Mouse (Mus musculus) liver, adult (tissue): ENCODE results near the gene Rpf1.

ENCODE experiments used
- GATA4 ChIP-seq: IDR thresholded peaks from 2 replicates; pipeline ENCODE4 v1.6.1; 2014; ENCODE audit warnings: mild to moderate bottlenecking, low read length; ENCODE audit not compliant: insufficient replicate concordance

Gene Rpf1

DNA sequence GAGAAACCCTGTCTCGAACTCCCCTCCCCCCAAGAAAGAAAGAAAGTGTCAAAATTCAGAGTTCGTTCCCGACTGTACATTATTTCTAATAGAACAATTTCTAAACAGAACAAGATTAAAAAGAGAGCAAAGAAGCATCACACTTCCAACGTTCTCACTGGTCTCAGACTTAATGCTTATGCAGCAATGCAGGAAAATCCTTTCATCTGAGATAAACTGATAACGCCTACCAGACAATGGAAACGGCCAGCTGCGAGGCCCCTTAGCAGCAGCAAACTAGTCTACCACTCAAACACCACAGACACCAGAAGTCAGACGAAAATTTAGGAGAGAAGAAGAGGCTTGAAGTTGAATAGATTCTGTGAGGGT lies 407 bp upstream of the Rpf1 start:
- no peak for TF ChIP-seq GATA4

DNA sequence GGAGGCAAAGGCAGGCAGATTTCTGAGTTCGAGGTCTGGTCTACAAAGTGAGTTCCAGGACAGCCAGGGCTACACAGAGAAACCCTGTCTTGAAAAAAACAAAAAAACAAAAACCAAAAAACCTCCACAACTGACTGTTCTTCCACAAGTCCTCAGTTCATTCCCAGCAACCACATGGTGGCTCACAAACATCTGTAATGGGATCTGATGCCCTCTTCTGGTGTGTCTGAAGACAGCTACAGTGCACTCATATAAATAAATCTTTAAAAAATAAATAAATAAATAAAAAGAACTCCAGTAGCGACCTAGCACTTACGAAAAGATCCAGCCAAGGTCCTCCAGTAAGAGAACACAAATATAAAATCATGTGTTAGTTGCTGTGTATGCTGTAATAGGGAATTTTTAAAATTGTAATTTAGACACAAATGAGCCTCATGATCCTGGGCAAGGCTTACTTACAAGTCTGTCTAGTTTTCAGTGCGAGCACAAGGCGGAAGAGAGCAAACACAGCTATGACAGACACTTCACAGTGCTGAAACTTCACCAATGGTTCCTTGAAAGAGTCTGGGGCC lies 917 bp downstream of the Rpf1 start:
- no peak for TF ChIP-seq GATA4

DNA sequence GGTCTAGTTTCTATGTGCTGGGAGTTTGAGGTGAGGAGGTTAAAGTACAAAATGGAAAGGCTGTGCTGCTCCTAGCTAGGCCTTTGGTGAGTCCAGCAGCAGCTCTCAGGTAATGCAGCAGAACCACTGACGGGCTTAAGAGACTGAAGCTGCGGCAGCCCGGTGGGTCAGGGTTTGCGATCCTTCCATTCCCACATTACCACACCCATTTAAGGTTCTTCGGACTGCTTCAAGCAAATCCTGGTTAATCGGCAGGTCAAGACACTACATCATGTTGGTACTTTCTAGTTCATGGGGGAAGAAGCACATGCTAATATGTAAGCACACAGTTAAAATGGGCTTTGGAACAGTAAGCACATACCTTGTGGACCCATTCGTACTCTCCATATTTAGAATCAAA lies 14.5 kb downstream of the Rpf1 start:
- TF ChIP-seq GATA4 = no peak

DNA sequence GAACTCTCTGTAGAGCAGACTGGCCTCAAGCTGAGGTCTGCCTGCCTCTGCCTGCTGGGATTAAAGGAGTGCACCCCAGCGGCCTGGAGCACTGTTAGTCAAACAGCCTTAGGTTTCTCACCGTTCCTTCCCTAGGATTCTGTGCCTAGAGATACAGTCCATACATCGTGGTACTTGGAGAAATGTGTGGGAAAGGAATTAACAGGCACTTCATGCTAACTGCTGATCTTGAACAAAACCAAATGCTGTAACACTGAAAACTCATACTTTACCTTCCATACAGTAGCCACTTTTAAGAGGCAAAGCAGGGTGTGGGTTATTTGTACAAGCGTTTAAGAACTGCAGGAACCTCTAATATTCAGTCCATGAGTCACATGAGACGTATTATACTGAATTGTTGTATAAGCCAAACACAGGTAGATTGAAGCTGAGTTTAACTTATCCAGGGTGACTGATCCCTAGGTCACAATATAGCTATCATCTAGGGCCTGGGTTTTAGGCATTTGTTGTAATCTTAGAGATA lies 19.6 kb downstream of the Rpf1 start:
- TF ChIP-seq GATA4 = no peak

DNA sequence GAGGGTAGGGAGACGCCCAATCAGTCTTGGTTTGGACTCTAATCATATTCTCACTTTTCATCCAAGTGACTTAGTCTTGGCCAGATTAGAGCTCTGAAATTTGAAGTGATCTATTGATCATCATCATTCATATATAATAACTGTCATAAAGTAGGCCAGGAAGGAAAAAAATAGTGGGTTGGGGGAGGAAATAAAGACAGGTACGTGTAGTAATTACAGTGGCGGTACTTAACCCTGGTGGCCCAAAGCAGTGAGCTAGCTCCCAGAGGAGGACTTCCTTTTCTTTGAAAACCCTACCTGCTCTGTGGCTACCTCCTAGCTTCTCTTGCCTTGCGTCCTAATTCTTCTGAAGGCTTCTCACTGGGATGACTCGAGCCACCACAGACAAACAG lies 20.4 kb downstream of the Rpf1 start:
- no peak for TF ChIP-seq GATA4

DNA sequence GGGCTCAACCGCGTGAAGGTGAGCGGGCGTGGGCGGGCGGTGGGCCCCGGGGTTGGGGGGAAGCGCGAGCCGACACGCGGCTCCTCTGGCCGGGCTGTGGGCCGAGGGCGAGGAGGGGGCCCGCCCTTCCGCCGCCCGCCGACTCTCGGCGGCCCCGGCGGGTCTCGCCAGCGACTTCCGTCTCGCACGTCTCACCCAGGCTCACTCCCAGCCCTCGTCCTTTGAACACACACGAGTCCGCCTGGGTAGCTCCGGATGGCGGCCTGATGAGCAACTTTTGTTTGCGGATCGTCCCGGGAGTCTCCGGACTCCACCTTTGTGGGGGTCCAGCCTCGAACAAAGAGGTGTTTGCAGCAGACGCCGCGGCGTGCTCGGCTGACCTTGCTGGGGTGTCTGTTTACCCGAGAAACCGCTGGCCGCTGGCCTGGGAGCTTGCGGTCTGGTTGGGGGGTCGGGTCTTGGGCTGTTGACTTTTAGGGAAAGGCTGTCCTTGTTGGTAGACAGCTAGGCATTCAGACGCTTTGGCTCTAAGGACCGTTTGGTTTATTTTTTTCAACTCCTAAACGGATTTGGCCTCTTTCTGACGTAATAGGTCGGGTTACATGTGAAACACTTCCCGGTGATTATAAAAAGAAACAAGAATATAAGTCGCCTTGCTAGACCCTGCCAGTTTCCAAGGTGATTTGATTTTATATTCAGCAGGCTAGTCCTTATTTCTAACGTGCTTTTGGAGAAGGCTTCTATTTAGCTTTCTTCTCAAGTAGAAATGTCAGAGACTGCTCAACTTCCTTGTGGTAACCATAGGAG lies 21.0 kb downstream of the Rpf1 start:
- no peak for TF ChIP-seq GATA4

DNA sequence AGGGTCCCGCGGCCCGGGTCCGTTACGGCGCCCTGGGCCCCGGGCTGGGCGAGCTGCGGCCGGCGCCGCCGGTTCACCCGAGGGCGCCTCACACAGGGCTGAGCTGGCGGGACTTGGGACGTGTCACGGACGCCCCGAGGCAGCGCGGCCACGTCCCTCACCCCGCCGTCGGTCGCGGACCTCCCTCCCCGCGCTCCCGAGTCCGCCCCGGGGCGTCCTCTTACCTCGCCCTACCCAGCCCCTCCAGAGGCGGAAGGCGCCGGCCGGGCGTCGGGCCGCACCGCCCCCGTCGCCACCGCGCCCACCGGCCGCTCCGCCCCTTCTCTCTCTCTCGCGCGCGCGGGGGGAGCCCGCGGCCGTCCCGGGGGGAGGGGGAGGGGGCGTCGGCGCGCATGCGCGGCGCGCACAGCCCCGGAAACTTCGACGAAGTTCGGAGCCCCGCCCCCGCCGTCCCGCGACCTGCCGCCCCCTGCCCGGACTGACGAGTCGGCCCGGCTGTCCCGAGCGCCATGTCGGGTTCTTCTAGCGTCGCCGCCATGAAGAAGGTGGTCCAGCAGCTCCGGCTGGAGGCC lies 21.7 kb downstream of the Rpf1 start, which contains the start of the genes Spata1 and Gng5:
Spata1 (minus strand) TSS at position 323 of the 572 bp plus-strand sequence.
Gng5 (plus strand) TSS at position 377 of the 572 bp plus-strand sequence.
- no peak for TF ChIP-seq GATA4

DNA sequence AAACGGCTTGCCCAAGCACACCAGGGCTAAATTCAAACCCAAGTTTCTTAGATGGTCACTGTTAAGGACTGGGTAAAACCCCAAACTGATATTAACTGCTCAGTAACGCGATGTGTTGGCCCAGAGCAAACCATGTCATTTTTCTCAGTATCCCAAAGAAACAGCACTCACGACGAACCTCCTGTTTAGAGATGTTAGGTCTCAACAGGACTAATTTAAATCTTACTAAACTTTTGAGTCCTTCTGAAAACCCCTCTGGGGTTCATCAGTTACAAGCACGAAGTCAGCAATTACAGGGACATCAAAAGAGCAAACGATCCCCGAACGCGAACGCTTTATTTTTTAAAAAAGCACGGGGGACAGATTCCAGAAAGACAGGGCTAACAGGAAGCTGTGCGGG lies 22.2 kb downstream of the Rpf1 start:
- no peak for TF ChIP-seq GATA4

DNA sequence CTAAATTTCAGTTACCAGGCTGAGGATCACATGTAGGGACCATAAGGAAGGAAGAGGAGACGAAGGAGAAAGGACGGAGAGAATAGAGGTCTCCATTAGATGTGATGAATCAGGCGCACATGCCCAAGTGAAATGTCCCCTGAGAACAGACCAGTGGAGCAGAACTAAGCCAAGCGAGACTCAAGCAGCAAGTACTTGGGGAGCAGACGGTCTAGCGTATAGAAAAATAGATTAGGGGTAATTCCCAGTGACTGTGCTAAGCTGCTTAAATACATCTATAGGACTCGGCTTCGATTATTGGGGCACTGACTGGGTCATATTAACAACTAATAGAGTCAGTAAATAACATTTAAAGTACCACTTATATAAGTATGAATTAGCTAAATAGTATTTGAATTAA lies 26.3 kb downstream of the Rpf1 start:
- TF ChIP-seq GATA4 = no peak

DNA sequence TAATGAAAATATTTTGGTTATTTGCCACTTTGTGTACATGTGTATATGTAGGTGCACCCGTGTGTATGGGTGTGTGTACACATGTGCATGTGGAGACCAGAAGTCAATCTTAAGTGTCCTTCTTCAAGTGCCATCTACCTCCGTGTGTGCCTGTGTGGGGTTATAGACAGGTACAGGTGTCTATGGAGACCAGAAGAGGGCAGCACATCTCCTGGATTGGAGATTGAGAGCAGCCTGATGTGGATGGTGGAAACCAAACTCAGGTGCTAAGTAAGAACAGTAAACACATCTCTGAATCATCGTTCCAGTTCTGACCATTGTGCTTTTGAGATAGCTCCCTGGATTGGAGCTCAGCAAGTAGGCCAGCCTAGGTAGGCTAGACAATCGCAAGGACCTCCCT lies 34.8 kb downstream of the Rpf1 start:
- no peak for TF ChIP-seq GATA4

DNA sequence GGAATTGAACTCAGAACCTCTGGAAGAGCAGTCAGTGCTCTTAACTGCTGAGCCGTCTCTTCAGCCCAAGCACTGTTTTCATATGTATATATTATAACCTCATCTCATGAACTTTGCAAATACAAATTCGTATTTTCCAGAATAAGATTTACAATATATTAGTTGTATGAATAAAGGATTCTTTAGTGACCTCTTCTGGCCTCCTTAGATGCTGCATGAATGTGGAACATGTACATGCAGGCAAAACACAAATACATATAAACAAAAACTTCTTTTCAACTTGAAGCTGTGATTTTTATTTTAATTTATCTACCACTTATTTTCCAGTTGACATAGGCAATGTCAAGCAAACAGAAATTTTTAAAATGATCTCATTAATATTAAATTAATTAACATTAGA lies 39.2 kb downstream of the Rpf1 start:
- TF ChIP-seq GATA4 = no peak

DNA sequence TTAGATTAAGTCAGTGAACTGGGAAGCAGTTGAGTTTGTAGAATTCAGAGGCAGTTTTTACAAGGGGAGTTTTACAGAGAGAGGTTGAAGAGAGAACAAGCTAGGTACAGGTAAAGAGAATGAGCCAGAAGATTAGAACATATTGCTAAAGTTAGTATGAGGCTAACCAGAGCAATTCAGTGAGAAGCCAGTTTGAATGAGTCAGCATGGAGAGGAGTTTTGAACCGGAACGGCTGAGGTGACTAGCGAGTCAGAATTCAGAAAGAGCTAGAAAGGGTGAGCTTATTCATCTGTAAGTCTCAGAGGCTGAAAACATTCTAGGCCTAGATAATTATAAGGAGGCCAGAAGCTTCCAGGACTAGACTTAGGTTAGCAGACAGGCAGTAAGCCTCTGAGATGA lies 46.8 kb downstream of the Rpf1 start:
- TF ChIP-seq GATA4 = no peak

DNA sequence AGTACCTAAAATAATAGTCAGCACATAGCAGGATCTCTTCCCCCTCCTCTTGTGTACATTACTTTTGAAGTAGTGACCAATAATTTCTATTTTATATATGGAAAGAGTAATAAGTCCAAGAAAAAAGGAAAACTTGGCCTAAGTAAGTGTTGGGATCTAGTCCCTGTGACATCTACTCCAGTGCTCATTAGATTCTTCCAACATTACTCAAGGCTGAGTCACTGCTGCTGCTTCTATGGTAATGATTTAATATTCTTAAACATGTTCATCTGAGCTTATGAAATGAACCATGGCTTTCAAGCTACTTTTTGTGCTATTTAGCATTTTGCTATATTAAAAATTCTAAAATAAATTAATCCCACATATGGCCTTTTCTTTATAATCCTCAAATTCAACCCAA lies 47.5 kb downstream of the Rpf1 start:
- TF ChIP-seq GATA4 = no peak

DNA sequence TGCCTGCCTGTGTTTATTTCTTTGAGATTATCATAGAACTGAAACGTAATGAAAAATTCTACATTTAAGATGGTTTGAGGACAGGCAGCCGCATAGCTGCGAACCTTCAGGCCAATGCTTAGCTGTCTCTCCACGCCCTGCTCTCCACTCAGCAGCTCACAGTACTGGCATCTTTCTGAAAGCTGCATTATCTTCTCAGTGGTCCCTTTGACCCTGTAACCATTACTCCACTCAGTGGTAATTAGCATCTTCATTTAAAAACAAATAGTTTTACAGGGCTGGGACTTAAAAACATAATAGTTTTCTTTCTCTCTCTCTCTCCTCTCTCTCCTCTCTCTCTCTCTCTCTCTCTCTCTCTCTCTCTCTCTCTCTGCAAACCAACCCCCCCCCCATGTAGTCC lies 48.6 kb downstream of the Rpf1 start:
- no peak for TF ChIP-seq GATA4

DNA sequence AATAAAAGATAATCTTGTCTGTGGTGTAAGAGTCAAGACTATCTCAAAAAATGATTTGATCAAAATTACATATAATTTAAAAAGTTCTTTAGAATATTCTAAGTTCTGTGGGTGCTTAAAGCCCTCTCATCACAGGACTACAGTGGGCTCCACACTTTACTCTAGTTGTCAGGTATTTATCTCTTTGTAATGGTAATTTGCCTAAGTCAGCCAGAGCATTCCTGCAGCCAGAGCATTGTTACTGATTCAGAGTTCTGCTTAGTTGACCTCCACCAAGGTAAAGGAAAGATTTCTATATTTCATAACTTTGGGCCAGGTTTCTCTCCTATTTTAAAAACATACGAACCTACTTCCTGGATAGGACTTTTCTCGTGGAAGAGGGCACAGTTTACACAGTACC lies 52.0 kb downstream of the Rpf1 start:
- no peak for TF ChIP-seq GATA4

DNA sequence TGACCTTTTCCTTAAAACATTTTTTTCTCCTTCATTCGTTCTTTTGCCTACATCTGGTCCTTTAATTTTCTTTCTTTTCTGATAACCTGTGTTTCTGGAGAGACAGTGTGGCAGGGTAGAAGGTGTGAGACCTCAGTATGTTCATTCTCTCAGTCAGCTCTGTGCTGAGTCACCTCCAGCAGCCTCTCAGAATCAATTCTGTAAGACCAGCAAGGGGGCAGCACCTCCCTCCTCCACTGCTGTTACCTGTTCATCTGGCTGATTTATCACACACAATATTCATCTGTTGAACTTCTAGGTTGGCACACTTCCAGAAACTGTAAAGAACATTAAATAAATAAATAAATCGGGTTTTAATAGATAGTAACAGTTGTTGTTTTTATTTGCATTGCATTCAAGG lies 58.3 kb downstream of the Rpf1 start:
- no peak for TF ChIP-seq GATA4
